Mouse (Mus musculus): ENCODE results near the gene Dnajc17. TPM values are rescaled to one million over a fixed set of nuclear protein-coding genes. Genes with fewer than 3 reads are reported as not detected.

Gene Dnajc17
- polyA plus RNA-seq, 1 experiment: 23.7 TPM

- Histone ChIP-seq H3K4me1 (ENCODE audit: control insufficient read depth, insufficient read depth, low read length) (no peaks in the 10 kb centered on the region), H3K27me3 (ENCODE audit: control insufficient read depth, insufficient read depth, low read length) (no peaks in the 10 kb centered on the region), H3K27ac (ENCODE audit: insufficient read depth, low read length) (no peak overlapping the region), H3K4me3 (replicated peaks; ENCODE audit: insufficient read depth, low read depth, low read length) (no peak overlapping the region)
- 59% methylated on average over 3 of the region's 3 CpGs for WGBS
- no peak for DNase-seq
- TF ChIP-seq CTCF (IDR thresholded peaks at IDR 0.05; ENCODE audit: borderline replicate concordance, insufficient read depth, low read depth, low read length) (no peak), POLR2A (IDR thresholded peaks at IDR 0.05; ENCODE audit: borderline replicate concordance, insufficient read depth, low read length) (no peak)
Measured at GRCm38 (mm10) chr2:119176761-119177160, 31.8 kb downstream of the Dnajc17 start.

- Histone ChIP-seq H3K4me3 (replicated peaks; ENCODE audit: insufficient read depth, low read depth, low read length) (no peak overlapping the region), H3K27me3 (ENCODE audit: control insufficient read depth, insufficient read depth, low read length) (no peaks in the 10 kb centered on the region), H3K27ac (ENCODE audit: insufficient read depth, low read length) (no peak overlapping the region), H3K4me1 (ENCODE audit: control insufficient read depth, insufficient read depth, low read length) (no peaks in the 10 kb centered on the region)
- WGBS: 75% methylated on average over 6 of the region's 6 CpGs
- TF ChIP-seq POLR2A (IDR thresholded peaks at IDR 0.05; ENCODE audit: borderline replicate concordance, insufficient read depth, low read length) (no peak), CTCF (IDR thresholded peaks at IDR 0.05; ENCODE audit: borderline replicate concordance, insufficient read depth, low read depth, low read length) (no peak)
- no peak for DNase-seq
Measured at GRCm38 (mm10) chr2:119175614-119176013, 33.0 kb downstream of the Dnajc17 start.

DNA sequence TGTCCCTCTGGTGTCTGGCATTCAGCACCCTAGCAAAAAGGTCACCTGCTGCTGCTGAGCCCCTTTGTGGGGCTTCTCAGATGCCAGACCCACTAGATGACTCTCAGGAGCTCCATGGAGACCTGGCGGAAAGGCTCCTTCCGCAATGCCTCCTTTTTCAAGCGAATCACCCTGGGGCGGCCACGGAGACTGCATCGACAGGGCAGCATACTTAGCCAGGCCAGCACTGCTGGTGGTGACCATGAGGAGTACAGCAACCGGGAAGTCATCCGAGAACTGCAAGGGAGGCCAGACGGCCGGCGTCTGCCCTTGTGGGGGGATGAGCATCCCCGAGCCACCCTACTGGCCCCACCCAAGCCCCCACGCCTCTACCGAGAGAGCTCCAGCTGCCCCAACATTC lies 33.7 kb downstream of the Dnajc17 start:
- no peak for TF ChIP-seq CTCF (IDR thresholded peaks at IDR 0.05; ENCODE audit: borderline replicate concordance, insufficient read depth, low read depth, low read length)
- no peak for DNase-seq
- Histone ChIP-seq H3K4me3 (replicated peaks; ENCODE audit: insufficient read depth, low read depth, low read length) (no peak overlapping the region), H3K27ac (ENCODE audit: insufficient read depth, low read length) (no peak overlapping the region), H3K4me1 (ENCODE audit: control insufficient read depth, insufficient read depth, low read length) (no peaks in the 10 kb centered on the region), H3K27me3 (ENCODE audit: control insufficient read depth, insufficient read depth, low read length) (no peaks in the 10 kb centered on the region)
- WGBS: 41% methylated on average over 14 of the region's 14 CpGs

DNA sequence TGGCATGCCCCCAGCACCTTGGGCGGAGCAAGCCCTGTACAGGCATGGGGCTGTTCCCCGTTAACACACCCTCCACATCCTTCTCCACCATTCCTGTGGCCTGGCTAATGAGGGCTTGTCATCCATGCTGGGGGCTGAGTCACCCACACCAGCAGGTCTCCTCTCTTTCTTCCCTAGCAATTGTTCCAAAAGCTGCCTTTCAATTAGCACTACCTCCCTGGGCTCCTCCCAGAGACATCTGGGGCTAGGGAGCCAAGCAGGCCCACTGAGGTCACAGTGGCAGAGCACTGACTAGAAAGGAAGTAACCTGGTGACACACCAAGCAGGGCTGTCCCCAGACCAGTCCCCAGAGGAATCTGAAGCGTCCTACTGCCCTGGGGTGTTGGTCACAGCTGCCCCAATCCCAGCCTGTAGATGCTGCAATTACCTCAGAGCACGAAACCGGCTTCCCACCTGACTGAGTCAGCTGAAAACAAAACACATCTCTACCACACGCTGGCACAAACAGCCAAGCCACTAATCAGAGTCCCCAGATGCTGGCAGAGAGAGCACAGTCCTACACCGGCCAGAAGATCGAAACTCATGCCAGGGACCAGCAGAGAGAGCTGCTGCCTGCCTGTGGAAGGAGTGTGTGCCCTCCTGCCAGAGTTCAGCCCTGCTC lies 34.5 kb downstream of the Dnajc17 start, which contains the start of gene Gm14137:
TSS of gene Gm14137 (plus strand) at position 519 of the 661 bp plus-strand sequence.
- 34% methylated on average over 8 of the region's 8 CpGs for WGBS
- TF ChIP-seq CTCF (IDR thresholded peaks at IDR 0.05; ENCODE audit: borderline replicate concordance, insufficient read depth, low read depth, low read length) (no peak), POLR2A (IDR thresholded peaks at IDR 0.05; ENCODE audit: borderline replicate concordance, insufficient read depth, low read length) (no peak)
- Histone ChIP-seq H3K4me3 (replicated peaks; ENCODE audit: insufficient read depth, low read depth, low read length) (no peak within 1 kb of the TSS), H3K27me3 (ENCODE audit: control insufficient read depth, insufficient read depth, low read length) (no peaks in the 10 kb centered on the region), H3K4me1 (ENCODE audit: control insufficient read depth, insufficient read depth, low read length) (no peaks in the 10 kb centered on the region), H3K27ac (ENCODE audit: insufficient read depth, low read length) (no peak within 1 kb of the TSS)
- no peak for DNase-seq

DNA sequence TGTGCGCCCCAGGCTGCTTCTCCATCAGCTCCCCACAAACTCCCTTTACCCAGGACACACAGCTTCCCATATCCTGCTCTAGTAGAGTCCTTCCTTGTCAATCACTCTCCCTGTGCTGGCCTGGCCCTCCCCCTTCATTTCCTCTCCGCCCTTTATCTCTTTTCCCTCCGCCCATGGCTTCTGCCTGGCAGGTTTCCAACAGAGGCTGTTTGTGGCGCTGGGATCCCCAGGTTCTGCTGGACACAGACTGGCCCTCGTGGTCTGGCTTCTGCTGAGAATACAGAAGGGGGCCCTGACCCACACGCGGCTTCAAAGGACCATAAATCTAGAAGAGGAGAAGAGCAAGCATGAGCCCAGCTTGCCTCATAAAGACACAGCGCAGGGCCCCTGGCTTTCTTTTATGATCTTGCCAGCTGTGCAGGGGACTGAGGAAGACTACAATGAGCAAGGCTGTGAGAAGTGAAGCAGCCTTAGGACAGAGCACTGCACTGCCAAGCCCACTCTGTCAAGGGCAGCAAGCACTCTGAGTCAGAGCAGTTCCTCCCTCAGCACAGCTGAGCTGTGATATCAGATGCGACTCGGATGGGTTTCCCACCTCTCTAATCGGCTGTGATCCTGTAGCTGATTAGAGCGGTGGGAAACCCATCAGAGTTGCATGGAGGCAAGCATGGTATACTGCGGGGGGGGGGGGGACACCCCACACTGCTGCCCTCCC lies 35.6 kb downstream of the Dnajc17 start:
- no peak overlapping the region for H3K27ac ChIP-seq (ENCODE audit: insufficient read depth, low read length)
- 32% methylated on average over 13 of the region's 13 CpGs for WGBS
- no peaks in the 10 kb centered on the region for H3K27me3 ChIP-seq (ENCODE audit: control insufficient read depth, insufficient read depth, low read length)
- DNase-seq: no peak
- H3K4me1 ChIP-seq (ENCODE audit: control insufficient read depth, insufficient read depth, low read length): no peaks in the 10 kb centered on the region
- no peak overlapping the region for H3K4me3 ChIP-seq (replicated peaks; ENCODE audit: insufficient read depth, low read depth, low read length)
- TF ChIP-seq POLR2A (IDR thresholded peaks at IDR 0.05; ENCODE audit: borderline replicate concordance, insufficient read depth, low read length): no peak
- TF ChIP-seq CTCF (IDR thresholded peaks at IDR 0.05; ENCODE audit: borderline replicate concordance, insufficient read depth, low read depth, low read length): no peak

DNA sequence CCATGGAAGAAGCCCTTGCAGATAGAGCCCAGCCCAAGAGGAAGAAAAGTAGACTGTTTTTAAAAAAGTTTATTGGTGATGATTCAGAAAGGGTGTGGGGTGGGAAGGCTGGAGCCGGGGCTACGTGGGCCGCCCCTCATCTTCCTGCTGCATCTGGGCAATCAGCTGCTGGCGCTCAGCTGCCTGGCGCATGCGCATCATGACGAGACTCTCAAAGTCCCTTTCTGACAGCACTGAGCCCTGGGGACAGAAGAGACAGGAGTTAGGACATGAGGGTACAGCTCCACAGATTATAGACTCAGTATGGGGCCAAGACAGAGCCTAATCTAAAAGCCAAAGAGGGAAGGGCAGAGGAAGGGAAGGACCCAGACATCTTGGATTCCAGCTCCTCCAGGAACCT lies 36.1 kb downstream of the Dnajc17 start:
- no peaks in the 10 kb centered on the region for H3K27me3 ChIP-seq (ENCODE audit: control insufficient read depth, insufficient read depth, low read length)
- H3K4me1 ChIP-seq (ENCODE audit: control insufficient read depth, insufficient read depth, low read length): no peaks in the 10 kb centered on the region
- TF ChIP-seq POLR2A (IDR thresholded peaks at IDR 0.05; ENCODE audit: borderline replicate concordance, insufficient read depth, low read length) (no peak), CTCF (IDR thresholded peaks at IDR 0.05; ENCODE audit: borderline replicate concordance, insufficient read depth, low read depth, low read length) (no peak)
- no peak overlapping the region for H3K4me3 ChIP-seq (replicated peaks; ENCODE audit: insufficient read depth, low read depth, low read length)
- WGBS: 74% methylated on average over 7 of the region's 7 CpGs
- DNase-seq: no peak
- no peak overlapping the region for H3K27ac ChIP-seq (ENCODE audit: insufficient read depth, low read length)

DNA sequence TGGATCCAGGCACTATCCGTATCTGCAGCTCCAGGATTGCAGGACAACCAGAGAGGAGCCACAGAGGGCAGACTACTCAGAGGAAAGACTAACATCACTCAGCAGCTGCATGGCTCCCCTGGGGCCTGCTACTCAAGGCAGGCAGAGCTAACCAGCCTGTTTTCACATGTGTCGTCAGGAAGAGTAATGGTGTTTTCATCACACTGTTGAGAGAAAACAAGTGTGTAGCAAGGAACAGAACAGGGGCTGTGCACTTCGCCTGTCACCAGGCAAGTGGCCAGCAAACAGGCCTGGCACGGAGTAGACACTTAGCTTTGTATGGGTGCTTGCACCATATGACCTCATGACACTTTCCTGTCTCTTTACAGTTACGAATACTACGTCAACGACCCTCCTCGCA lies 37.0 kb downstream of the Dnajc17 start:
- TF ChIP-seq POLR2A (IDR thresholded peaks at IDR 0.05; ENCODE audit: borderline replicate concordance, insufficient read depth, low read length): no peak
- TF ChIP-seq CTCF (IDR thresholded peaks at IDR 0.05; ENCODE audit: borderline replicate concordance, insufficient read depth, low read depth, low read length): no peak
- H3K4me3 ChIP-seq (replicated peaks; ENCODE audit: insufficient read depth, low read depth, low read length): no peak overlapping the region
- H3K27ac ChIP-seq (ENCODE audit: insufficient read depth, low read length): no peak overlapping the region
- H3K27me3 ChIP-seq (ENCODE audit: control insufficient read depth, insufficient read depth, low read length): no peaks in the 10 kb centered on the region
- 72% methylated on average over 8 of the region's 8 CpGs for WGBS
- DNase-seq: no peak
- peaks cover 3% of the 10 kb centered on the region; the same call in 1 of the 2 replicates for H3K4me1 ChIP-seq (ENCODE audit: control insufficient read depth, insufficient read depth, low read length)

- no peak for TF ChIP-seq POLR2A (IDR thresholded peaks at IDR 0.05; ENCODE audit: borderline replicate concordance, insufficient read depth, low read length)
- TF ChIP-seq CTCF (IDR thresholded peaks at IDR 0.05; ENCODE audit: borderline replicate concordance, insufficient read depth, low read depth, low read length): no peak
- H3K27ac ChIP-seq (ENCODE audit: insufficient read depth, low read length): no peak overlapping the region
- 83% methylated on average over 2 of the region's 2 CpGs for WGBS
- DNase-seq: no peak
- H3K4me3 ChIP-seq (replicated peaks; ENCODE audit: insufficient read depth, low read depth, low read length): no peak overlapping the region
- H3K27me3 ChIP-seq (ENCODE audit: control insufficient read depth, insufficient read depth, low read length): 0 out of 2 replicates have a peak, but pooled peaks cover 1% of the 10 kb centered on the region
- H3K4me1 ChIP-seq (ENCODE audit: control insufficient read depth, insufficient read depth, low read length): peaks cover 3% of the 10 kb centered on the region; the same call in 1 of the 2 replicates
Measured at GRCm38 (mm10) chr2:119170282-119170681, 38.3 kb downstream of the Dnajc17 start.

Measured in cerebellum, adult 2 months (tissue).